Mouse (Mus musculus) small intestine, adult 2 months (tissue): Measurements from ENCODE around the gene Rnf214. TPM values are rescaled to one million over a fixed set of nuclear protein-coding genes. Genes with fewer than 3 reads are reported as not detected.

Experiments used
- H3K27ac ChIP-seq: fragments of 200-500 bp; 2 replicates; pipeline ENCODE4 v1.5.1; 2012; ENCODE audit warnings: low read depth, low read length, control low read depth, inconsistent platforms; ENCODE audit not compliant: insufficient read depth
- H3K27me3 ChIP-seq: fragments of 200-500 bp; 2 replicates; pipeline ENCODE4 v1.6.1; 2012; ENCODE audit warnings: mild to moderate bottlenecking, moderate library complexity, low read length, inconsistent platforms; ENCODE audit not compliant: control insufficient read depth, insufficient read depth
- H3K36me3 ChIP-seq: fragments of 200-500 bp; 2 replicates; pipeline ENCODE4 v1.6.1; 2012; ENCODE audit warnings: mild to moderate bottlenecking, low read length, control low read depth, inconsistent platforms; ENCODE audit not compliant: control insufficient read depth, insufficient read depth
- H3K4me1 ChIP-seq: fragments of 200-500 bp; 2 replicates; pipeline ENCODE4 v1.6.1; 2012; ENCODE audit warnings: low read length, inconsistent platforms, mixed read lengths; ENCODE audit not compliant: control insufficient read depth, insufficient read depth, insufficient read length
- H3K4me3 ChIP-seq: fragments of 200-500 bp; 2 replicates; pipeline ENCODE4 v1.5.1; 2012; ENCODE audit warnings: low read depth, mild to moderate bottlenecking, control low read depth, inconsistent platforms, low read length, moderate library complexity
- CTCF ChIP-seq: fragments of 200-500 bp; IDR thresholded peaks from 2 replicates; pipeline ENCODE4 v1.5.1; 2012; ENCODE audit warnings: low read depth, mild to moderate bottlenecking, control low read depth, inconsistent platforms, low read length, moderate library complexity, mixed read lengths; ENCODE audit not compliant: insufficient replicate concordance, insufficient read length; ENCODE audit errors: extremely low read depth
- POLR2A ChIP-seq: fragments of 200-500 bp; IDR thresholded peaks from 2 replicates; pipeline ENCODE4 v1.6.1; 2012; ENCODE audit warnings: low read depth, mild to moderate bottlenecking, control low read depth, inconsistent platforms, low read length, moderate library complexity
- WGBS: fragments of 180-500 bp; shearing (Covaris S2); methylation state at CpG from one replicate; pipeline ENCODE4 v1.1.7; 2018; 5-methylcytosine and 5-hydroxymethylcytosine counted together
- polyA plus RNA-seq: library from polyadenylated mRNA; depleted of rRNA; stranded (reverse); fragments of >200 nt; gene quantifications from 2 replicates; pipeline ENCODE4 v1.2.3, GENCODE M21; 2012

The Rnf214 gene
- polyA plus RNA-seq, 1 experiment = 11.4 TPM

DNA sequence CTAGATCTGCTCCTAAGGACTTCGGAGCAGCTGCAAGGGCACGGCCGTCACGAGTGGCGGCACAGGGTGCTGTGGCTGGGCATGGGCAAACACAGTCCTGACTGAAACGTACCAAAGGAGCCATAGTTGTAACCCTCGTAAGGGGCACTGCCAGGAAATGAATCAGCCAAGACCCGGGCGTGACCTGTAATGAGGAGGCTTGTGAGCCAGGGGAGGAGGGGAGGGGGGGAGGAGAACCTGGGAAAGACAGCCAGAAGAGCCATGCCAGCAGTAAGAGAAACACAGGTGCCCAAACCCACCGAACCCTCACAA is 40.1 kb upstream of the Rnf214 start:
- Histone ChIP-seq H3K27ac (no peak overlapping the region), H3K4me1 (peaks cover 4% of the 10 kb centered on the region; the same call in 1 of the 2 replicates), H3K36me3 (peaks cover 86% of the 10 kb centered on the region), H3K27me3 (no peaks in the 10 kb centered on the region), H3K4me3 (no peak overlapping the region)
- TF ChIP-seq POLR2A (no peak), CTCF (no peak)
- WGBS = 81% methylated on average over 10 of the region's 10 CpGs

DNA sequence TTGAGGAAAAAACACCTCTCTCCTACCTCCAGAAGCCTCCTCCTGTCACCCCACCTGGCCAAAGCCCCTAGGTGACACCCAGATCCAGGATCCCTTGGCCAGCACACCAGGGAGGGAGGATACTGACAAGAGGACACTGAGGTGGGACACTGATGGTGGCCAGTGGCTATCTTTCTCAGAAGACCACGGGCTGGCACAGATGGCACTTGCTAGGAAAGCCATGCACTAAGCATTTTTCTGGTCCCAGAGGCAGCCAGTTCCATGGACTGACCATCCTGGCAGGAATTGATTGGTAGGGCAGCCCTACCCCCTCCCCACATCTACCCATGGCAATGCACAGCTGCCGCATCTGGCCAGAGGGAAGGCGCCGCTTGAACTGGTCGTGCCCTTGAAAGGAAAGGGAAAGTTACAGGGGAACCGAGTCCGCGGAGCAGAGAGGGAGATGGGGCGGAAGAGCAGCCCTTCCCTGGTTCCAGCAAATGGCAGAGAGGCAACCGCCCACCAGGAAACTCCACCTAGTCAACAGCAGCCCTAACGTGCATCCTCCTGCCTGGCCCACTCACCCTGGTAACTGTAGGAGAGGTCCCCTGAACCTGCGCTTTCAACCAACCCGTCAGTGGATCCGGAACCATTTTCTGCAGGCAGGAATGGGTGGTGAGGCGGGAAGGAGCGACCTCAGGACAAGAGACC is 39.6 kb upstream of the Rnf214 start:
- 92% methylated on average over 16 of the region's 16 CpGs for WGBS
- peaks cover 87% of the 10 kb centered on the region for H3K36me3 ChIP-seq
- no peak overlapping the region for H3K27ac ChIP-seq
- peaks cover 4% of the 10 kb centered on the region; the same call in 1 of the 2 replicates for H3K4me1 ChIP-seq
- H3K27me3 ChIP-seq = no peaks in the 10 kb centered on the region
- TF ChIP-seq CTCF = no peak
- no peak for TF ChIP-seq POLR2A
- no peak overlapping the region for H3K4me3 ChIP-seq

DNA sequence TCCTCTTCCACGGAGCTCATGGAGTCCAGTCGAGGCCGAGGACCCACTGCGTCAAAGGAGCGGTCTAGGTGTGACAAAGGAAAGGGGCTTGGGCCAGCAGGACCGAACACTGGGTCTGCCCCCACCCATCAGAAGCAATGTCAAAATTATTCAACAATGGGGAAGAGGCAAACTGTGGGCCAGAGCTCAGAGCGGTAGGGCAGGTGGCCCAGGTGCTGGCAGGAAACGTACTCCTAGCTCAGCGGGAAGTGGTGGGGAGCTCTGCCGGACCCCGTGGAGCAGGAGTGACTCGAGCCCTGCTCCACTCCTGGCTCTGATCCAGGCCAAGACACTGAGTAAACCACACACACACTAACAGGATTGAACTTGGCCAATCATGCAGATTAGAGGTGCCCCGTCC is 39.0 kb upstream of the Rnf214 start:
- TF ChIP-seq POLR2A = no peak
- TF ChIP-seq CTCF = no peak
- peaks cover 90% of the 10 kb centered on the region for H3K36me3 ChIP-seq

DNA sequence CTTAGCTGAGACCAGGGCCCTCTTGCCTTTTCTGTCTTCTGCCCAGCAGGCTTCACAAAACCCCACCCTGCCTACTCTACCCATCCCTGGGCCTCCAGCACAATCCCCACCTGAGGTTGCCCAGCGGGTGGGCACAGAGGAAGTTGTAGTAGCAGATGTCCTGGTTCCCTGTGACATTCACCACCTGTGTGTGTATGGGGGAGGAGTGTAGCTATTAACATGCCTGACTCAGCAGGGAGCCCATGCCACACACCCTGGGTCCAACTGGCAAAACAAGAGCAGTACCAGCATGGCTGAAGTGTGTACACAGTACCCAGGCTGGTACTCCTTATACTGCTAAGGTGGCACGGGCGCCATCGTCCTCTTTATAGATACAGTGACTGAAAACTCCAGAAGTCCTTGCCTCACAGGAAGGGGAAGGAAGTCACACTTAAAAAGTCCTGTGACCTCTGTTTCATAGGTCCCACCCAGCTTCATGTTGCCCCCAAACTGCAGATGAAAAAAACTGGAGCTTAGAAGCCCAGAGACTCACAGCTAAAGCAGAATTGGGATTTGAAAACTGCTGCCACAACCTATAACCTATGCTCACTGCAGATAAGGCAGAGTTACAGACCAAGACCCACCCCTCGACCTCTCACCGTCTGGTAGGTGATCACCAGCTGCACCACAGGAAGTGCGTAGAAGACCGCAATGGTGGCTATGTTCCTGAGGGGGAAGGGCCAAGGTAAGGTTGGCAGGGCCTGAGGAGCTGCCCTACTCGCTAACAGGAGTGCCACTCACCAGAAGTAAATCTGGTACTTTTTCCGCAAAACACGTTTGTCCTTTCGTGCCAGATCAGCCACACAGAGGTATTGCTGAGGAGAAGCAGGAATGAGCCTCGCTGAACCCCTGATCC is 38.0 kb upstream of the Rnf214 start:
- Histone ChIP-seq H3K27ac (peak overlapping the region; percentile 32), H3K27me3 (no peaks in the 10 kb centered on the region), H3K4me3 (no peak overlapping the region), H3K36me3 (peaks cover 83% of the 10 kb centered on the region), H3K4me1 (peaks cover 4% of the 10 kb centered on the region; the same call in 1 of the 2 replicates)
- 81% methylated on average over 13 of the region's 13 CpGs for WGBS
- no peak for TF ChIP-seq POLR2A
- no peak for TF ChIP-seq CTCF

More for the DNA sequence above, 39.0 kb upstream of the Rnf214 start:
- Histone ChIP-seq H3K4me3 (no peak overlapping the region), H3K4me1 (peaks cover 4% of the 10 kb centered on the region; the same call in 1 of the 2 replicates), H3K27me3 (no peaks in the 10 kb centered on the region), H3K27ac (no peak overlapping the region)
- WGBS = 81% methylated on average over 13 of the region's 13 CpGs

DNA sequence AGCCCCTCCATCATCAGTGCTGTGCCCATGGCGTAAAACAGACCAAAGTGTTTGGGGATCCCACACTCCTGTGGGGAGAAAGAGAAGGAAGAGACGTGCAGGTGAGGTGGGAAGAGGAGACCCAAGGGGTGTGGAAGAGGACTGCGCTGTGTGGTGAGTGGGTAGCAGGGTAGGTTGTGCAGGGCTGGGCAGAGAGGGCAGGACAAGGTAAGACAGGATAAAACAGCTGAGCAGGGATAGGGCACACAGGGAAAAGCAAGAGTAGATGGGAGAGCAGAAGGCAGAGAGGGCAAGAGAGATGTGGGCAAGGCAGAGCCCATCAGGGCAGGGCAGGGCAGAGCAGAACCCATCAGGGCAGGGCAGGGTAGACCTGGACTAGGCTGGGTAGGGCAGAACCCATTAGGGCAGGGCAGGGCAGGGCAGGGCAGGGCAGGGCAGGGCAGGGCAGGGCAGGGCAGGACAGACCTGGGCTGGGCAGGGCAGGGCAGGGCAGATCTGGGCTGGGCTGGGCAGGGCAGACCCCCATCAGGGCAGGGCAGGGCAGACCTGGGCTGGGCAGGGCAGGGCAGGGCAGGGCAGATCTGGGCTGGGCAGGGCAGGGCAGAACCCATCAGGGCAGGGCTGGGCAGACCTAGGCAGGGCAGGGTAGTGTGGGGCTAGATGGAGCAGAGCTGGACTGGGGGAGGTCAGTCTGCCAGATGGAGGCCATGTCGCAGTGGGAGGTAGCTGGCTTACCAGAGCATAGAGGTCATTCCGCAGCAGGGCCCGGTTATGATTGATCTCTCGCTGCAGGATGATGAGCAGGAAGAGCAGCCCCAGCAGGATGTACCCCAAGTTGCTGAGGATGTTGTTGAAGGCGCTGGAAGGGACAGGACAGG is 37.2 kb upstream of the Rnf214 start:
- H3K4me3 ChIP-seq = no peak overlapping the region
- no peaks in the 10 kb centered on the region for H3K27me3 ChIP-seq
- peaks cover 4% of the 10 kb centered on the region; the same call in 1 of the 2 replicates for H3K4me1 ChIP-seq
- TF ChIP-seq CTCF (no peak), POLR2A (no peak)
- H3K27ac ChIP-seq = peak overlapping the region; percentile 32
- 92% methylated on average over 8 of the region's 8 CpGs for WGBS
- H3K36me3 ChIP-seq = peaks cover 81% of the 10 kb centered on the region

DNA sequence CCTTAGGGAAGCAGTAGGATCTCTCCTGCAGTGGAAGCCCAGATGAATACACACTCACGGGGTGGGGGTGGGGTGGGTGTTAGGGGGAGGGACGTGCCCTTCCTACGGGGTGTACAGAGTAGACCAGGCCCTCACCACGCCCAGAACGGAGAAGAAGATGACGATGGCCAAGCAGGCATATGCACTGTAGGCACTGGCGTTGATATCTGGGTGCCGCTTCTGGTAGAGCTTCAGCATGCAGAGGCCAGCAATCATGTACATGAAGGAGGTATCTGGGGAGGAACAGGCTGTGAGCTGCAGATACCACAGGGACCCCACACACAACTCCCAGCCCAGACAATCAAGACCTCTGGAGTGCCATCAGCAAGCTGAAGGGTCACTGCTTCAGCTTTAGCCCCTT is 36.2 kb upstream of the Rnf214 start:
- no peak for TF ChIP-seq POLR2A
- TF ChIP-seq CTCF = no peak
- H3K27me3 ChIP-seq = no peaks in the 10 kb centered on the region
- WGBS = 96% methylated on average over 8 of the region's 8 CpGs
- peaks cover 85% of the 10 kb centered on the region for H3K36me3 ChIP-seq
- no peak overlapping the region for H3K27ac ChIP-seq
- peaks cover 4% of the 10 kb centered on the region; the same call in 1 of the 2 replicates for H3K4me1 ChIP-seq
- H3K4me3 ChIP-seq = no peak overlapping the region
